Mouse (Mus musculus): ENCODE measurements around the gene Paxx. TPM values are rescaled to one million over a fixed set of nuclear protein-coding genes. Genes with fewer than 3 reads are reported as not detected.

Paxx gene
- polyA plus RNA-seq, 1 experiment from 2014 or later = 97.1 TPM

DNA sequence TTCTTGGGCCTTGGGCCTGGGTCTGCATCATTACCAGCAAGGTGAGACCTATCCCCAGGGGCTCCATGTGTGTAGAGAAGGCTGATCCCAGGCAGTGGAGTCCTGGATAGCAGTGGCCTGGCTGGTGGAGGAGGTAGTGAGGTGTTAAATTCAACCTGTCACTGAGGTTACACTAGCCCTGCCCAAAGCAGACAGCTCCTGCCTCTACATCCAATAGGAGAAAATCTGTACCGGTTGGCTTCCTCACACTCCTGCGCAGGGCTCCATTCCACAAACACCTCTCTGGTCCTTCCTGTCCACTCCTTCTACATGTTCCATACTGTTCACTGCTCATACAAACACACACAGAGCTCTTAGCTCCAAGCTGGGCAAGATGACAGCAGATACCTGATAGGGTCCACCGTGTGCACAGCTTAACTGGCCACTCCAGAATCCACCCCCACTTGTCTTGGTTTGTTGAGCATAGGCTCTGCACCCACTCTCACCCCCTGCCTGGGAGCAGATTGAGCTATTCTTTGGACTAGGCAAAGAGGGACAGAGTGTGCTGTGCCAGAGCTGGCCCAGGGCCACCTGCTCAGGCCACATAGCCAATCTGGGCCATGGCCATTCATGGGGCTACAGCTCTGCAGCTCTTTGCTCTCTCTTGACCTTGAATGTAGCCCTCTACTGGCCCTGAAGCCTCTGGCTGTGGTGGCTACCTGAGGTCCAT lies 17.2 kb upstream of the Paxx start:
- 97% methylated on average over 3 of the region's 3 CpGs for whole genome bisulfite sequencing
- no peaks in the 10 kb centered on the region for H3K9me3 ChIP-seq
- ATAC-seq (ENCODE audit: low read depth) = no peak

GRCm38 (mm10) chr2:25477541-25477940 lies 16.6 kb upstream of the Paxx start:
- Histone ChIP-seq H3K27me3 (no peaks in the 10 kb centered on the region), H3K4me2 (no peak overlapping the region), H3K4me1 (replicated peaks) (no peaks in the 10 kb centered on the region), H3K9ac (no peak overlapping the region), H3K9me3 (no peaks in the 10 kb centered on the region), H3K27ac (replicated peaks) (no peak overlapping the region), H3K4me3 (no peak overlapping the region), H3K36me3 (no peaks in the 10 kb centered on the region)
- ATAC-seq (ENCODE audit: low read depth) = no peak
- WGBS = 86% methylated on average over 8 of the region's 8 CpGs

More for the DNA sequence above, 17.2 kb upstream of the Paxx start:
- Histone ChIP-seq H3K36me3 (no peaks in the 10 kb centered on the region), H3K9ac (no peak overlapping the region), H3K27me3 (no peaks in the 10 kb centered on the region), H3K27ac (replicated peaks) (no peak overlapping the region), H3K4me2 (no peak overlapping the region), H3K4me3 (no peak overlapping the region), H3K4me1 (replicated peaks) (no peaks in the 10 kb centered on the region)

DNA sequence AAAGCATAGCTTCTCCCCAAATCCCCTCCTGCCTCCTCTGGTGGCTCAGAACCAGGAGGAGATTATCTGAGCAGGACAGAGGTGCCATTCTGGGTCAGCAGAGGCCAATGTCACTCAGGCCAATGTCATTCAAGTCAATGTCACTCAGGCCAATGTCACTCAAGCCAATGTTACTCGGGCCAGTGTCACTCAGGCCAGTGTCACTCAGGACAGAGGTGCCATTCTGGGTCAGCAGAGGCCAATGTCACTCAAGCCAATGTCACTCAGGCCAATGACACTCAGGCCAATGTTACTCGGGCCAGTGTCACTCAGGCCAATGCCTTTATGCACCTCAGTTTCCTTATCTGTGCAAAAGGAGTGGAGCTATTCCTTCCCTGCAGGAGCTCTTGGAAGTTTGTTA lies 11.7 kb upstream of the Paxx start:
- Histone ChIP-seq H3K27me3 (no peaks in the 10 kb centered on the region), H3K9me3 (no peaks in the 10 kb centered on the region), H3K4me3 (no peak overlapping the region), H3K9ac (no peak overlapping the region), H3K4me1 (replicated peaks) (peaks cover 16% of the 10 kb centered on the region), H3K4me2 (no peak overlapping the region), H3K36me3 (no peaks in the 10 kb centered on the region), H3K27ac (replicated peaks) (no peak overlapping the region)
- WGBS = 88% methylated on average over 2 of the region's 2 CpGs
- ATAC-seq (ENCODE audit: low read depth) = no peak

DNA sequence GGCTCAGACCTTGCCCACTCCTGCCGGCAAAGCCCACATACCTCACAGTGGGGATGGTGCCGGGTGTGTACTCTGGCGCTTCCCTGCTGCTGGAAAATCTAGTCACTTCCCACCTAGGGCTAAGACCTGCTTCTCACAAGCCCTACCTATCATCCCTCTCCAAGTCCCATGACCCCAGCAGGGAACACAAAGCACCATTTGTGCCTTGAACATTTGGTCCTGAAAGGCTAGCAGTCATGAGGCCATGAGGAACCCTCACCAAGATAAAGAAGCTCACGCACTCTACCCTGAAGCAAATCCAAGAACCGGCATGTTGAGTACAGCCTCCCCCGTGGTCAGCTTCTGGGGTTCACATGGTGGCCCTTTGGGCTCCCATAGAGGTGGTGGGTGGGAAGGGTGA lies 9.1 kb upstream of the Paxx start, which contains the start of gene Ptgds:
Gene Ptgds (minus strand): TSS at position 78 of the 400 bp plus-strand sequence.
- Histone ChIP-seq H3K9ac (no peak within 1 kb of the TSS), H3K27me3 (no peaks in the 10 kb centered on the region), H3K4me1 (replicated peaks) (peaks cover 16% of the 10 kb centered on the region), H3K4me2 (no peak within 1 kb of the TSS), H3K9me3 (no peaks in the 10 kb centered on the region), H3K36me3 (no peaks in the 10 kb centered on the region), H3K4me3 (no peak within 1 kb of the TSS), H3K27ac (replicated peaks) (peak within 1 kb of the TSS; percentile 74)
- 67% methylated on average over 6 of the region's 6 CpGs for WGBS
- ATAC-seq (ENCODE audit: low read depth) = no peak; the same call in 1 of the 2 replicates

DNA sequence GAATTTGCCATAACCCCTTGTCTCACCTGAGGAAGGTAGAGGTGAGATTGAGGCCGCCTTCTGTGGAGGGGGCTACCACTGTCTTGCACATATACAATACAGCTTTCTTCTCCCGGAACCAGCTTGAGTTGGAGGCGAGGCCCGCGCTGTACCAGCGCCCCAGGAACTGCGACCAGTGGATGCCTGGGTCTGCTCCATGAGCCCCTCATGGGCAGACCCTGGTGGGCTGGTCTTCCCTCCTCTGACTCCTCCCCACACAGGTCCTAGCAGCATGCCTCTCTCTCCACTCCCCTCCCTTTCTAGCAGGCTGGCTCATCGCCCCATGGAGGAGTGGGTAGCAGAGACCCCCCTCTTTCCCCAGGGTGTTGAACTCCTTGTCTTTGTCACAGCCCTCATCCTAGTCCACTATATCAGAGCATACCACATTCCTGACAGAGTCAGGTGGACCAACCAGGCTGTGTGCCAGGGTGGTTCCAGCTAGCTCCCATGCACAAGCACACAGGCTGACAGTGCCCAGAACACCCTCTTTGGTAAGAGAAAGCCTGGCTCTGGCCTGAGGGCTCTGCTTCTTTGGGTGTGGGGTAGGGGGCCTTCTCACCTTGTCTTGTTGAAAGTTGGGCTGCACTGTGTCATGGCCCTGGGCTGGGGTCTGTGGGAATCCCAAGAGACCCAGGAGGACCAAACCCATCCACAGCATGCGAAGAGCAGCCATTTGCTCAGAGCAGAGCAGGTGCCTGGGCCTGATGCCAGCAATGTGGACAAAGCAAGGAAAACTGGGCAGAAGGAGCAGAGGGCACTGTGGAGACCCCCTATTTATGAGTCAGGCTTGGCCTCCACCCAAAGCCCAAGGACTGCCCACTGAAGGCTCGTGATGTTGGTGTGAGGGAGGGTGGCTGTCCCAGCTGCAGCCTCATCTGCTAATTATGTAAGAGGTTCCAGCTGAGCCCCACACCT lies 8.3 kb upstream of the Paxx start:
- no peaks in the 10 kb centered on the region for H3K9me3 ChIP-seq
- no peak overlapping the region for H3K4me3 ChIP-seq
- no peak overlapping the region for H3K9ac ChIP-seq
- ATAC-seq (ENCODE audit: low read depth) = peak; percentile 68
- H3K36me3 ChIP-seq = no peaks in the 10 kb centered on the region
- no peak overlapping the region for H3K4me2 ChIP-seq
- H3K27me3 ChIP-seq = no peaks in the 10 kb centered on the region
- WGBS = 65% methylated on average over 10 of the region's 10 CpGs
- H3K27ac ChIP-seq (replicated peaks) = peak overlapping the region; percentile 74
- H3K4me1 ChIP-seq (replicated peaks) = peaks cover 16% of the 10 kb centered on the region

DNA sequence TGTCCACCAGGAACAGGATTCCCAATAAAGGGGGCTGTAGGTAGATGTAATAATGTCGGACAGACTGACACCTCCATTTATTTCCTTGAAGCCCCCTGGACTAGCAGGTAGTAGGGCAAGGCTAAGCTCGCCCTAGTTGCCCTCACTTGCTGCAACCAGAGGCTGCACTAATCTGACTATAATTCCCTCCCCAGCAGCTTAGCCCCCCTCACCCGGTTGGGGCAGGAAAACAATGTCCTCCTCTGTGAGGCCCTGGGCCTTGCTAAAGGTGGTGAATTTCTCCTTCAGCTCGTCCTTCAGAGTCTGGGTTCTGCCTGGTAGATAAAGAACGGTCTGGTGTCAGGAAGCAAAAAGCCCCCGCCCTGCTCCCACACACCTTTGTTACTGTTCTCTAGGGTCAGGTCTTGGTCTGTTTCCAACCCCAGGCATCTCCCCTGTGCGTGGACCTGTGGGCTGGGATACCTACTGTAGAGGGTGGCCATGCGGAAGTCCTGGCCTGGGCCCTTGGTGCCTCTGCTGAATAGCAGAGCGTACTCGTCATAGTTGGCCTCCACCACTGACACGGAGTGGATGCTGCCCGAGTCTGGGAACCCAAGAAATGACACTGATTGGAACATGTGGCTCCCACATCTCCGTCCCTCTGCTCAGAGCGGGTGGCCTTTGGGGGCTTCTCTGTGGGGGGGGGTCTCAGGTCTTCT lies 6.9 kb upstream of the Paxx start:
- no peak overlapping the region for H3K4me3 ChIP-seq
- H3K36me3 ChIP-seq = no peaks in the 10 kb centered on the region
- no peak for ATAC-seq (ENCODE audit: low read depth)
- no peaks in the 10 kb centered on the region for H3K9me3 ChIP-seq
- H3K4me1 ChIP-seq (replicated peaks) = peaks cover 16% of the 10 kb centered on the region
- H3K27me3 ChIP-seq = no peaks in the 10 kb centered on the region
- H3K27ac ChIP-seq (replicated peaks) = no peak overlapping the region
- WGBS = 83% methylated on average over 14 of the region's 14 CpGs
- no peak overlapping the region for H3K9ac ChIP-seq
- no peak overlapping the region for H3K4me2 ChIP-seq

GRCm38 (mm10) chr2:25465816-25466635 lies 5.1 kb upstream of the Paxx start:
- Histone ChIP-seq H3K27me3 (no peaks in the 10 kb centered on the region), H3K4me1 (replicated peaks) (peaks cover 26% of the 10 kb centered on the region), H3K27ac (replicated peaks) (no peak overlapping the region), H3K9me3 (no peaks in the 10 kb centered on the region), H3K4me2 (no peak overlapping the region), H3K36me3 (no peaks in the 10 kb centered on the region), H3K9ac (no peak overlapping the region), H3K4me3 (no peak overlapping the region)
- 58% methylated on average over 10 of the region's 10 CpGs for WGBS
- ATAC-seq (ENCODE audit: low read depth) = no peak

DNA sequence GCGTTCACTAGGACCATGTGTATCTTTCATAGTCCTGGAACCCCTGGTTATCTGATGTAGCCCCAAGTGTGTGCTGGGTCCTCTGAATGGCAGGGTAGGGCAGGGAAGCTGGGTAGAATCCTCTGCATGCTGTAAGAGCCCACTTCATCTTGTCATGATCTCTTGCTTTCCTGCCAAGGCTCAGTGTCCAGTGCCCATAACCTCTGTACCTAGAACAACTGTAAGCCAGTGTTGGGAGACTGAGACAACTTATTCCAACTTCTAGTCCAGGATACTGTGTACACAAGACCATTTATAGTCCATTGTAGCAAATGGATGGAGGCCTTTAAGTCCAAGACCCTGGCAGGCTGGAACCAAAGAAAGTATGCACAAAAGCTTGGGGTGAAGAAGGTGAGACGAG lies 4.4 kb upstream of the Paxx start:
- no peaks in the 10 kb centered on the region for H3K36me3 ChIP-seq
- WGBS = 94% methylated on average over 2 of the region's 2 CpGs
- no peak for ATAC-seq (ENCODE audit: low read depth)

DNA sequence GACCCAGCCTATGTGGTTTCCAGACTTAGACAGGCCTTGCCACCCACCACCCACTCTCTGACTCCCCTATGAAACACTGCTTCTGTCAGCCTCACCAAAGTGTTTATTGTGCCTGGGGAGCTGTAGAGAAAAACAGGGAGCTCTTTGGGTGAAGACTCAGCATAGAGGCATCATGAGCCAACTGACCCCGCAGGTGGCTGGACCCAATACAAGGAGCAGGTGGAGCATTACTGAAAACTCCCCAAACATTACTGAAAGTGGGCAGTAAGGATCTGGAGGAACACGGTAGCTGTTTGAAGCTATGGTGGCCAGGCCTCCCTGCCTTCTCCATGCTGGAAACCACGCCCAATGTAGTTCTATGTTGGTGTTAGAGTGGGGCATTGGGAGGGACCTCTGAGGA lies 2.7 kb upstream of the Paxx start:
- Histone ChIP-seq H3K4me3 (no peak overlapping the region), H3K9ac (no peak overlapping the region), H3K4me1 (replicated peaks) (peaks cover 31% of the 10 kb centered on the region), H3K27me3 (no peaks in the 10 kb centered on the region), H3K36me3 (peaks cover 8% of the 10 kb centered on the region), H3K27ac (replicated peaks) (no peak overlapping the region), H3K4me2 (no peak overlapping the region), H3K9me3 (no peaks in the 10 kb centered on the region)
- ATAC-seq (ENCODE audit: low read depth) = no peak
- 87% methylated on average over 3 of the region's 3 CpGs for WGBS

More for the DNA sequence above, 4.4 kb upstream of the Paxx start:
- Histone ChIP-seq H3K27me3 (no peaks in the 10 kb centered on the region), H3K27ac (replicated peaks) (no peak overlapping the region), H3K4me3 (no peak overlapping the region), H3K9ac (no peak overlapping the region), H3K4me1 (replicated peaks) (peaks cover 28% of the 10 kb centered on the region), H3K9me3 (no peaks in the 10 kb centered on the region), H3K4me2 (no peak overlapping the region)

- peak overlapping the region; percentile 87 for H3K9ac ChIP-seq
- peak overlapping the region; percentile 77 for H3K4me3 ChIP-seq
- H3K36me3 ChIP-seq = peaks cover 21% of the 10 kb centered on the region
- H3K4me1 ChIP-seq (replicated peaks) = peaks cover 31% of the 10 kb centered on the region
- peak overlapping the region; percentile 96 for H3K27ac ChIP-seq (replicated peaks)
- 34% methylated on average over 3 of the region's 3 CpGs for WGBS
- H3K4me2 ChIP-seq = peak overlapping the region; percentile 89
- peak; percentile 10; the same call in 1 of the 2 replicates for ATAC-seq (ENCODE audit: low read depth)
- H3K27me3 ChIP-seq = no peaks in the 10 kb centered on the region
- H3K9me3 ChIP-seq = no peaks in the 10 kb centered on the region
These were observed 513 bp upstream of the Paxx start for GRCm38 (mm10) chr2:25461407-25461806.

DNA sequence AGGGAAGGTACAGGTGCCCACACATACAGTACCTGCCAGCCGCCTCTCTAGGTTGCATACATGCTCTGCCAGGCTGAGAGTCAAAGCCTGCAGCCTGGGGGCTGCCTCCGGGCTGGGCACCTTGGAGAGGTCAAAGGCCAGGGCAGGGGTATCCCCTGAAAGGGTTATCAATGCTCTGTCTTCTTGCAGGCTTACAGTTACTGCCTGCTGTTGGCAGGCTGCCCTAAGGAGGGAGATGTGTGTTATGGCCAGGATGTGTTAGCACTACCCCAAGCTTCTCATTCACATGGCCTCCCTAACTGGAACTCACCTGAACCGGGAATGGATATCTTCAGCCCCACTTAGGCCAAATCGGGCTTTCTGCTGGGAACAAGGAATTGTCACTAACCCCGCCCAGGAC lies 759 bp downstream of the Paxx start:
- Histone ChIP-seq H3K27me3 (no peaks in the 10 kb centered on the region), H3K27ac (replicated peaks) (peak overlapping the region; percentile 96), H3K4me2 (peak overlapping the region; percentile 89), H3K4me3 (peak overlapping the region; percentile 77), H3K4me1 (replicated peaks) (peaks cover 31% of the 10 kb centered on the region), H3K9ac (peak overlapping the region; percentile 87), H3K36me3 (peaks cover 21% of the 10 kb centered on the region), H3K9me3 (no peaks in the 10 kb centered on the region)
- ATAC-seq (ENCODE audit: low read depth) = peak; percentile 28; the same call in 1 of the 2 replicates
- 37% methylated on average over 5 of the region's 5 CpGs for WGBS

Measured in neural tube, embryonic 13.5 days (tissue).